9 mouse cellular contexts compared by ENCODE assay signal in the genomic region with DNA sequence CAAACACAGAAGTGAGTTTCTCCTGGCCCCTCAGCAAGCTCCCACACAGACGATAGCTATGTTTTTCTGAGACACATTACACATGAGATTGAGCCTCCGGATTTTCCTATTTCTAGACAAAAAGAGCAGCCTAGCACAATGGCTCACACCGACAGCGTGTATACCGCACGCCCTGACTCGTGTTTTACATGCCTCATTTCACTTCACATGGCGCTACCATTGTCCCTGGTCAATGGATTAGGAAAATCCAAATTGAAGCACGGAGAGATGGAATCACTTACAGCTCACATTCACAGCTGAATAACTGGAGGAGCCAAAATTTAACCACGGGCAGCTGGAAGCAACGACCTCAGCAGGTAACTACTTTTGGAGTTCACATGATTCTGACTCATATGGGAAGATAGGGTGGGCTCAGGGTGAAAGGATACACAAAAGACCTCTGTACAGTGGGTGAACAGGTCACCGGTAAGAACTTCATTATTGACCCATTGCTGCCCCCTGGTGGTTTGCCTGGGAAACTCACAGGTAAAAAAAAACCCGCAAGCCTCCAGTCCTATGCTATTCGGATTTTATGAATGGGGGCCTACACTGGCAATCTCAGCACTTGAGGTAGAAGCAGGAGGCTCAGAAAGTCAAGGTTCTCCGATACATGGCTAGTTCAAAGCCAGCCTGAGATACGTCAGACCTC. TPM values are rescaled to one million over a fixed set of nuclear protein-coding genes. Genes with fewer than 3 reads are reported as not detected.
DNase-seq lines count a peak whose midpoint lies in the region; ATAC-seq and TF ChIP-seq lines count a peak whose summit lies in the region.
"Had no signal": no experiment of that assay in that cellular context is flagged by ENCODE, and none has a peak within 500 bp of the region (broad histone marks: within the 10 kb centered on the region; RNA-seq: fewer than 3 reads in every experiment).

No protein-coding gene starts in this region.

- no peaks in the 10 kb centered on the region for H3K4me1 ChIP-seq in intestine, postnatal 0 days (replicated peaks; ENCODE audit: control insufficient read depth, insufficient read depth, low read length)
- H3K4me1 ChIP-seq in intestine, embryonic 16.5 days (ENCODE audit: control insufficient read depth, insufficient read depth, low read length), result no peaks in the 10 kb centered on the region
- H3K4me1 ChIP-seq in ES-Bruce4 (ENCODE audit: control insufficient read depth, insufficient read depth, low read length), result no peaks in the 10 kb centered on the region
- H3K4me1 ChIP-seq in forebrain, embryonic 15.5 days, result peaks cover 28% of the 10 kb centered on the region
- H3K4me1 ChIP-seq: liver, embryonic 15.5 days had no signal

- no peak overlapping the region for H3K9ac ChIP-seq in intestine, postnatal 0 days (ENCODE audit: low read depth, low read length)
- H3K9ac ChIP-seq in intestine, embryonic 16.5 days (ENCODE audit: low read depth, low read length), result no peak overlapping the region
- no peak overlapping the region for H3K9ac ChIP-seq in ES-Bruce4 (ENCODE audit: low read depth, poor library complexity, severe bottlenecking)
- H3K9ac ChIP-seq in forebrain, embryonic 15.5 days (replicated peaks), result no peak overlapping the region
- H3K9ac ChIP-seq: liver, embryonic 15.5 days had no signal

- peaks cover 42% of the 10 kb centered on the region for H3K36me3 ChIP-seq in intestine, postnatal 0 days (ENCODE audit: control insufficient read depth, insufficient read depth)
- peaks cover 10% of the 10 kb centered on the region; the same call in 1 of the 2 replicates for H3K36me3 ChIP-seq in intestine, embryonic 16.5 days (ENCODE audit: control insufficient read depth, insufficient read depth, low read length)
- H3K36me3 ChIP-seq in ES-Bruce4 (ENCODE audit: control insufficient read depth, insufficient read depth, low read length, poor library complexity, severe bottlenecking), result peaks cover 10% of the 10 kb centered on the region; the same call in 1 of the 2 replicates
- peaks cover 31% of the 10 kb centered on the region for H3K36me3 ChIP-seq in forebrain, embryonic 15.5 days

- no peaks in the 10 kb centered on the region for H3K27me3 ChIP-seq in intestine, postnatal 0 days (replicated peaks; ENCODE audit: control insufficient read depth, insufficient read depth, low read length)
- no peaks in the 10 kb centered on the region for H3K27me3 ChIP-seq in intestine, embryonic 16.5 days (replicated peaks; ENCODE audit: control insufficient read depth, insufficient read depth, low read length)
- H3K27me3 ChIP-seq in ES-Bruce4 (ENCODE audit: control insufficient read depth, insufficient read depth, low read length, poor library complexity, severe bottlenecking), result no peaks in the 10 kb centered on the region
- no peaks in the 10 kb centered on the region for H3K27me3 ChIP-seq in forebrain, embryonic 15.5 days

- 65% methylated on average over 16 of the region's 16 CpGs for WGBS in intestine, postnatal 0 days
- WGBS in intestine, embryonic 16.5 days, result 64% methylated on average over 16 of the region's 16 CpGs
- WGBS in forebrain, embryonic 15.5 days, result 18% methylated on average over 16 of the region's 16 CpGs

- ATAC-seq in intestine, postnatal 0 days, result no peak
- no peak for ATAC-seq in intestine, embryonic 16.5 days
- ATAC-seq in forebrain, embryonic 15.5 days (replicated peaks), result 0 out of 2 replicates have a peak, but pooled peaks have one; percentile 24
- ATAC-seq in megakaryocyte, adult 5-6 weeks (ENCODE audit: poor library complexity, severe bottlenecking), result peak; percentile 57

- no peak overlapping the region for H3K4me3 ChIP-seq in intestine, postnatal 0 days (ENCODE audit: low read depth, low read length)
- no peak overlapping the region for H3K4me3 ChIP-seq in intestine, embryonic 16.5 days (ENCODE audit: low read length)
- no peak overlapping the region for H3K4me3 ChIP-seq in ES-Bruce4 (ENCODE audit: low read depth, low read length)
- H3K4me3 ChIP-seq in forebrain, embryonic 15.5 days, result no peak overlapping the region
- H3K4me3 ChIP-seq: liver, embryonic 15.5 days had no signal

- no peak for TF ChIP-seq POLR2A in ES-Bruce4 (IDR thresholded peaks at IDR 0.05; ENCODE audit: insufficient read depth, low read length)

- no peak overlapping the region for H3K4me2 ChIP-seq in intestine, postnatal 0 days (replicated peaks; ENCODE audit: low read depth)
- H3K4me2 ChIP-seq in intestine, embryonic 16.5 days (ENCODE audit: low read depth, low read length), result no peak overlapping the region
- no peak overlapping the region for H3K4me2 ChIP-seq in forebrain, embryonic 15.5 days (replicated peaks)
- H3K4me2 ChIP-seq: liver, embryonic 15.5 days had no signal

- H3K9me3 ChIP-seq in intestine, postnatal 0 days (ENCODE audit: control insufficient read depth), result no peaks in the 10 kb centered on the region
- H3K9me3 ChIP-seq in intestine, embryonic 16.5 days (ENCODE audit: control insufficient read depth, low read length), result no peaks in the 10 kb centered on the region
- H3K9me3 ChIP-seq in ES-Bruce4 (replicated peaks; ENCODE audit: control insufficient read depth, insufficient read depth, low read length, poor library complexity, severe bottlenecking), result no peaks in the 10 kb centered on the region
- H3K9me3 ChIP-seq in forebrain, embryonic 15.5 days, result no peaks in the 10 kb centered on the region
- H3K9me3 ChIP-seq: liver, embryonic 15.5 days had no signal

- peak; percentile 74 for TF ChIP-seq CTCF in intestine, postnatal 0 days (IDR thresholded peaks at IDR 0.05; ENCODE audit: low read depth)
- TF ChIP-seq CTCF in ES-Bruce4 (IDR thresholded peaks at IDR 0.05; ENCODE audit: low read depth, low read length), result peak; percentile 5

- H3K27ac ChIP-seq in intestine, postnatal 0 days (ENCODE audit: low read depth, low read length), result no peak overlapping the region
- H3K27ac ChIP-seq in intestine, embryonic 16.5 days (ENCODE audit: low read length), result no peak overlapping the region
- H3K27ac ChIP-seq in ES-Bruce4 (ENCODE audit: insufficient read depth, low read length), result no peak overlapping the region
- peak overlapping the region; percentile 11; the same call in 1 of the 2 replicates for H3K27ac ChIP-seq in forebrain, embryonic 15.5 days (replicated peaks)
- H3K27ac ChIP-seq: liver, embryonic 15.5 days had no signal

- no peak for TF ChIP-seq EP300 in ES-Bruce4 (IDR thresholded peaks at IDR 0.05; ENCODE audit: insufficient read depth, low read depth, low read length)

- peak; percentile 53 for DNase-seq in cerebellum, adult 11 months
- peak; percentile 41 for DNase-seq in kidney, postnatal 14 days
- DNase-seq in spleen, postnatal 10 days (ENCODE audit: low spot score in 2 of 2), result peak; percentile 69 to 84

RNA-seq across cellular contexts. Expression of gene Npc2, which starts 17.8 kb away (rescaled TPM):
- polyA plus RNA-seq in intestine, postnatal 0 days (2015; fragmentation: Nextera tagmentation; extraction: Ambion mirVana), result 100 and 107 TPM in 2 replicates
- polyA plus RNA-seq in intestine, embryonic 16.5 days (2015; fragmentation: Nextera tagmentation; extraction: Ambion mirVana), result 88.4 and 93.4 TPM in 2 replicates
- 156 and 180 TPM in 2 replicates for polyA plus RNA-seq in ES-Bruce4 (2011; ENCODE audit: insufficient read depth, insufficient read length, low read depth, missing spikeins)
- 80.7 and 87.5 TPM in 2 replicates for polyA plus RNA-seq in forebrain, embryonic 15.5 days (2015; fragmentation: Nextera tagmentation; extraction: Ambion mirVana)
- 269 and 281 TPM in 2 replicates for total RNA-seq in megakaryocyte, adult 5-6 weeks (2015)
- total RNA-seq in megakaryocyte, adult 5-6 weeks (2017), result 190 and 192 TPM in 2 replicates

RNA-seq across cellular contexts. Expression of gene Isca2, which starts 17.9 kb away (rescaled TPM):
- 104 and 119 TPM in 2 replicates for polyA plus RNA-seq in intestine, postnatal 0 days (2015; fragmentation: Nextera tagmentation; extraction: Ambion mirVana)
- polyA plus RNA-seq in intestine, embryonic 16.5 days (2015; fragmentation: Nextera tagmentation; extraction: Ambion mirVana), result 142 and 150 TPM in 2 replicates
- polyA plus RNA-seq in ES-Bruce4 (2011; ENCODE audit: insufficient read depth, insufficient read length, low read depth, missing spikeins), result 44.4 and 46.1 TPM in 2 replicates
- 125 and 144 TPM in 2 replicates for polyA plus RNA-seq in forebrain, embryonic 15.5 days (2015; fragmentation: Nextera tagmentation; extraction: Ambion mirVana)
- total RNA-seq in megakaryocyte, adult 5-6 weeks (2015), result 88.9 and 93.6 TPM in 2 replicates
- total RNA-seq in megakaryocyte, adult 5-6 weeks (2017), result 43.9 and 45.8 TPM in 2 replicates

RNA-seq across cellular contexts. Expression of gene Syndig1l, which starts 56.5 kb away (rescaled TPM):
- polyA plus RNA-seq in intestine, postnatal 0 days (2015; fragmentation: Nextera tagmentation; extraction: Ambion mirVana), result 0.12 TPM in 1 of 2 replicates, not detected in the other
- polyA plus RNA-seq in intestine, embryonic 16.5 days (2015; fragmentation: Nextera tagmentation; extraction: Ambion mirVana), result 0.05 and 0.07 TPM in 2 replicates
- 0.67 TPM in 1 of 2 replicates, not detected in the other for polyA plus RNA-seq in ES-Bruce4 (2011; ENCODE audit: insufficient read depth, insufficient read length, low read depth, missing spikeins)
- 3.4 and 3.9 TPM in 2 replicates for polyA plus RNA-seq in forebrain, embryonic 15.5 days (2015; fragmentation: Nextera tagmentation; extraction: Ambion mirVana)
- total RNA-seq in megakaryocyte, adult 5-6 weeks (2015), result not detected in 2 replicates
- not detected in 2 replicates for total RNA-seq in megakaryocyte, adult 5-6 weeks (2017)

Comparison
In these comparisons a context has a peak if more than half of its experiments do, and no peak if none do; other contexts are left out.
1. ATAC-seq: peak in forebrain, embryonic 15.5 days (single experiment) and megakaryocyte, adult 5-6 weeks (single experiment); none in intestine, postnatal 0 days (single experiment) and intestine, embryonic 16.5 days (single experiment).
2. Peak in every context shown above with its lines, with median percentiles within 50 percentile points of each other: DNase-seq.